Mouse (Mus musculus) naive thymus-derived CD4-positive, alpha-beta T cell, adult 2 months (primary cell): ENCODE results near the gene Zfp763.
"Not testable (repeated sequence)": the region's sequence is repeated elsewhere in the genome, so short reads cannot be mapped to it uniquely, and the experiment has no call there.

Experiments
- DNase-seq: peaks from one replicate; pipeline ENCODE4 v3.0.0-alpha.2; 2011; ENCODE audit warnings: low read depth

Zfp763 gene

GRCm38 (mm10) chr17:33032900-33033891 lies at the start of gene Zfp763:
Zfp763 (minus strand) TSS chr17:33033402.
- DNase-seq: peak; percentile 84

GRCm38 (mm10) chr17:33067958-33068357 lies 34.8 kb upstream of the Zfp763 start, which contains the start of gene 4921501E09Rik:
4921501E09Rik (minus strand) TSS chr17:33068058.
- DNase-seq: no peak

DNA sequence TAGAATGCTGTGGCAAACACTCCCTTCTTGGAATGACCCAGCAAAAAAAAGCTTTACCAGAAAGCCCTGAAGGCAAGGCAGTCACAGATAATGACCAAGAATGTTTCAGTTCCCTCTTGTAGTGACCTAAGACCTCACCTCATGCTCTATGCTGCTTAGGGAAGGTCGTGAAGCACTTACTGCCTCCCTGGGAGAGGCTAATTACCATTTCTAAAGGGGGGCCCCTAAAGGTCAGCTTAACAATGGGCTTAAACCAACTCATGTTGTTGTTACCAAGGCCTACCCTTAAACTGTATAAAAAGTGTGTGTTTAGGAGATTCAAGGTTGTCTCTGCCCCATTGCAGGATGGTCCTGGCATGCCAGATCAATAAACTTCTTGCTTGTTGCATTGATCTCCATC lies 29.8 kb upstream of the Zfp763 start:
- DNase-seq: no peak

GRCm38 (mm10) chr17:33058791-33059190 lies 25.6 kb upstream of the Zfp763 start:
- no peak for DNase-seq

GRCm38 (mm10) chr17:33032376-33032775 lies 826 bp downstream of the Zfp763 start:
- peak; percentile 44 for DNase-seq

GRCm38 (mm10) chr17:33020434-33020833 lies 12.8 kb downstream of the Zfp763 start:
- DNase-seq: not testable (repeated sequence)

DNA sequence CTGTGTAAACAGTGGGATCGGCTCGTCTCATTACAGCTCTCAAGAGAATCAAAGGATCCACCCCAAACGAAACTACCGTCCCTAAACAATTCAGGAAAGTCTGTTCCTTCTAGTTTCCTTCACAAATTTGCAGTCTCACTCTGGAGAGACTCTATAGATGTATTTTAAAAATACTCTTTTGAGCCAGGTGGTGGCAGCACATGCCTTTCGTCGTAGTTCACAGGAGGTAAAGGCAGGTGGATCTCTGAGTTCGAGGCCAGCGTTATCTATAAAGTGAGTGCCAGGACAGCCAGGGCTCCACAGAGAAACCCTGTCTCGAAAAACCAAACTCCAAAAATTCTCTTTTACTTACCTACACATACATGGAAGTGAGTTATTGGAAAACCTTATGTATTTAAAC lies 24.9 kb downstream of the Zfp763 start:
- peak; percentile 34 for DNase-seq

- no peak for DNase-seq
Measured at GRCm38 (mm10) chr17:32998492-32998891, 34.7 kb downstream of the Zfp763 start.

GRCm38 (mm10) chr17:32992699-32993474 lies 40.3 kb downstream of the Zfp763 start, which contains the start of gene Zfp952:
Zfp952 (plus strand) TSS chr17:32993129.
- peak; percentile 95 for DNase-seq

- DNase-seq: peak; percentile 63
Measured at GRCm38 (mm10) chr17:32991965-32992698, 41.1 kb downstream of the Zfp763 start.

- DNase-seq: no peak
Measured at GRCm38 (mm10) chr17:32986301-32986700, 46.9 kb downstream of the Zfp763 start.

- DNase-seq: no peak
Measured at GRCm38 (mm10) chr17:32981361-32981760, 51.8 kb downstream of the Zfp763 start.
